Mouse (Mus musculus): ENCODE measurements at regions not wholly inside any gene's neighbourhood (a gene's known extent, or its start where the extent isn't known, plus 50 kb on each side); places are given as distances from the start of the nearest gene placed in this dataset.
"Not testable (repeated sequence)": the region's sequence is repeated elsewhere in the genome, so short reads cannot be mapped to it uniquely, and the experiment has no call there.

DNA sequence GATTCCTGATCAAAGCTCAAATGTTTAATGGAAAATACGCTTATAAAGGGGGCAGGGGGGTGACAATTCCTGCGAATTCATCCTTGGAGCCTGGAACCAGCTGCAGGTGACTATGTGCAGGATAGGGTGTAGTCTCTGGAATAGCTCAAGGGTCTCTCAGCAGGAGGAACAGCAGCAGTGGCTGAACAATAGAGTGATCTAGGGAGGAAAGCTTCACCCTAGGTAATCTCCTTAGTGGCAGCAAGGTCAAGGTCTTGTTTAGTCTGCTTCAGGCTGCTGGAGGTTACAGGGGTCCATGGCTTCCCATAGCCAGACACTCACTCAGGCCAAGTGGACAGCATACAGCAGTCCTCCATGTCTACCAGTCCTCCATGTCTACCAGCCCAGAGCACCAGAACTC, 301.3 kb downstream of the Gm8797 start:
- Histone ChIP-seq H3K27me3 (ENCODE audit: low read depth, poor library complexity, severe bottlenecking) (no peaks in the 10 kb centered on the region), H3K4me1 (no peaks in the 10 kb centered on the region), H3K27ac (no peak overlapping the region), H3K36me3 (no peaks in the 10 kb centered on the region), H3K9me3 (replicated peaks) (no peaks in the 10 kb centered on the region), H3K4me3 (no peak overlapping the region)
- DNase-seq (ENCODE audit: low spot score), result no peak
- WGBS, result 90% methylated on average over 2 of the region's 2 CpGs

DNA sequence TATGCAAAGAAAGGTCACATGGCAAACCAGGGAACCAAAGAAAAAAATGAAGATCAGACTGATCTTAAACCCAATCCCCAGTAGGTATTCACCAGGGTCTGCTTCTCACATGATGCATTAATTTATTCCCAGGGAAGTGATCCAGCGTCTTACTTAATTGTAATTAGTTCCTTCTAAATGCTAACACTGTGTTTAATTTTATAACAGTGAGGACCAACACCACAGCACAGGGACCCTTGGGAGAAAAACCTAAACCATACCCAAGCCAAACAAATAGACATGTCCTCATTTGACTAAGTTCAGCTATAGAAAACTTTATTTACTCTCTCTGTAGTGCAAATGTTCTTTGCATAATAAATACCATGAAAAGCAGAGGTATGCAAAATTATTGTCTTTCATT, 333.2 kb downstream of the Gm8797 start:
- no peak overlapping the region for H3K27ac ChIP-seq
- H3K27me3 ChIP-seq (ENCODE audit: low read depth, poor library complexity, severe bottlenecking), result no peaks in the 10 kb centered on the region
- no peaks in the 10 kb centered on the region for H3K9me3 ChIP-seq (replicated peaks)
- no peak overlapping the region for H3K4me3 ChIP-seq
- 63% methylated on average over 1 of the region's 1 CpGs for WGBS
- no peaks in the 10 kb centered on the region for H3K4me1 ChIP-seq
- no peaks in the 10 kb centered on the region for H3K36me3 ChIP-seq
- no peak for DNase-seq (ENCODE audit: low spot score)

DNA sequence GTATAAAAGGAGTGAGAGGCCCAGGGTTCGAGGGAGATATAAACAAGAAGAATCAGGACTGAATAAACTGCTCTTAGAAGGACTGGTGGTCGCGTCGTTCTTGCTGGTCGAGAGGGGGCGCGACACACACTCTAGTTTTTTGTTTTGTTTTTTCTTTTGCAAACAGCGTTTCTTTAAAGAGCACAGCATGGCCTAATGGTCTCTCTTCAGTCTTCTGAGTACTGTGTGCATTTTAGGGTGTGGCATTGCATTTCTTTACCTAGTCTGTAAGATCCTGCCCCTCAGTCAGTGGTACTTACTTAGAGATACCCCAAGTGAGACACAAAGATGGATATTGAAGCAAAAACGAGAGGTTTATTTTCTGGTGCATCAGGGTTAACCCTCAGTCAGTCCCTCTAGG, 336.7 kb downstream of the Gm8797 start:
- no peaks in the 10 kb centered on the region for H3K27me3 ChIP-seq (ENCODE audit: low read depth, poor library complexity, severe bottlenecking)
- no peaks in the 10 kb centered on the region for H3K4me1 ChIP-seq
- 82% methylated on average over 9 of the region's 9 CpGs for WGBS
- H3K27ac ChIP-seq, result no peak overlapping the region
- no peak for DNase-seq (ENCODE audit: low spot score)
- no peaks in the 10 kb centered on the region for H3K36me3 ChIP-seq
- no peak overlapping the region for H3K4me3 ChIP-seq
- H3K9me3 ChIP-seq (replicated peaks), result no peaks in the 10 kb centered on the region

GRCm38 (mm10) chr3:6093931-6094330, 343.3 kb downstream of the Gm8797 start:
- Histone ChIP-seq H3K27ac (no peak overlapping the region), H3K27me3 (ENCODE audit: low read depth, poor library complexity, severe bottlenecking) (no peaks in the 10 kb centered on the region), H3K4me3 (no peak overlapping the region), H3K36me3 (no peaks in the 10 kb centered on the region), H3K4me1 (no peaks in the 10 kb centered on the region), H3K9me3 (replicated peaks) (no peaks in the 10 kb centered on the region)
- DNase-seq (ENCODE audit: low spot score), result no peak
- 89% methylated on average over 2 of the region's 2 CpGs for WGBS

- not testable (repeated sequence) for H3K27me3 ChIP-seq (ENCODE audit: low read depth, poor library complexity, severe bottlenecking); H3K4me1 ChIP-seq; H3K9me3 ChIP-seq (replicated peaks); DNase-seq (ENCODE audit: low spot score); H3K4me3 ChIP-seq; H3K27ac ChIP-seq; H3K36me3 ChIP-seq
These were observed 343.8 kb downstream of the Gm8797 start for GRCm38 (mm10) chr3:6094410-6094809.

DNA sequence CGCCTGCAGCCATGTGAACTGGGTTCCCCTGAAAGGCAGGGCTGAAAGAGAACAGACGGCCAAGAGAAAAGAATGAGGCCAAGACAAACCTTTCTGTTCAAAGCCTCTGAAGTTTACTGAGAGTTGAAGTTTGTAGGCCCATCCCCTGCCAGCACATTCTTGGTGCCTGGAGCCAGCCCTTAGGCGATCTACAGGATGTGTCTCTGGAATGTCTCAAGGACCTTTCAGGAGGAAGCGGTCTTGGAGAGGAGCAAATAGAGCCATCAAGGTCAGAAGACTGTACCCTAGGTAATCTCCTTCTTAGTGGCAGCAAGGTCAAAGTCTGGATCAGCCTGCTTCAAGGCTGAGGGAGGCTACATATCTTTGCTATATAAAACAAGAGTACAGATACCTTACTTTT, 350.3 kb downstream of the Gm8797 start:
- H3K27me3 ChIP-seq (ENCODE audit: low read depth, poor library complexity, severe bottlenecking), result no peaks in the 10 kb centered on the region
- 79% methylated on average over 4 of the region's 4 CpGs for WGBS
- DNase-seq (ENCODE audit: low spot score), result no peak
- no peaks in the 10 kb centered on the region for H3K9me3 ChIP-seq (replicated peaks)
- peaks cover 13% of the 10 kb centered on the region for H3K4me1 ChIP-seq
- H3K36me3 ChIP-seq, result no peaks in the 10 kb centered on the region
- no peak overlapping the region for H3K4me3 ChIP-seq
- no peak overlapping the region for H3K27ac ChIP-seq

DNA sequence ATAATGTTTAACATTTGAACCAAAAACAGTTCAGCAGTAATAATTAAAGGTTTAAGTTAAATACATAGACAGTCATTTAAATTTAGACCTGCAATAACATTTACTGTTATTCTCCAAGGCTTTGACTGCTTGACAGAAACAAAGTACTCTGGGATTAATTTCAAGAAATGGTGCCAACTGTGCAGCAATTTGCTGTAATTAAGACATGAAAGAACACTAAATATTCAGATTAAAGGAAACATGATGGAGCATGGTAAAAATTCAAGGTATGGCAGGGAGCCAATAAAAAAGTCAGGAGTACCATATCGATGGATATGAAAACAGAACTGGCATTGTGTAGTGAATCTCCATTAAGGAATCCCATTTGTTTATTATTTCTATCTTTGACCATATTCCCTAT, 352.3 kb downstream of the Gm8797 start:
- Histone ChIP-seq H3K4me1 (peaks cover 17% of the 10 kb centered on the region), H3K36me3 (no peaks in the 10 kb centered on the region), H3K4me3 (no peak overlapping the region), H3K27me3 (ENCODE audit: low read depth, poor library complexity, severe bottlenecking) (no peaks in the 10 kb centered on the region), H3K27ac (no peak overlapping the region), H3K9me3 (replicated peaks) (no peaks in the 10 kb centered on the region)
- 77% methylated on average over 1 of the region's 1 CpGs for WGBS
- no peak for DNase-seq (ENCODE audit: low spot score)

GRCm38 (mm10) chr3:6106659-6107058, 356.1 kb downstream of the Gm8797 start:
- no peaks in the 10 kb centered on the region for H3K27me3 ChIP-seq (ENCODE audit: low read depth, poor library complexity, severe bottlenecking)
- H3K9me3 ChIP-seq (replicated peaks), result no peaks in the 10 kb centered on the region
- WGBS, result 13% methylated on average over 2 of the region's 2 CpGs

DNA sequence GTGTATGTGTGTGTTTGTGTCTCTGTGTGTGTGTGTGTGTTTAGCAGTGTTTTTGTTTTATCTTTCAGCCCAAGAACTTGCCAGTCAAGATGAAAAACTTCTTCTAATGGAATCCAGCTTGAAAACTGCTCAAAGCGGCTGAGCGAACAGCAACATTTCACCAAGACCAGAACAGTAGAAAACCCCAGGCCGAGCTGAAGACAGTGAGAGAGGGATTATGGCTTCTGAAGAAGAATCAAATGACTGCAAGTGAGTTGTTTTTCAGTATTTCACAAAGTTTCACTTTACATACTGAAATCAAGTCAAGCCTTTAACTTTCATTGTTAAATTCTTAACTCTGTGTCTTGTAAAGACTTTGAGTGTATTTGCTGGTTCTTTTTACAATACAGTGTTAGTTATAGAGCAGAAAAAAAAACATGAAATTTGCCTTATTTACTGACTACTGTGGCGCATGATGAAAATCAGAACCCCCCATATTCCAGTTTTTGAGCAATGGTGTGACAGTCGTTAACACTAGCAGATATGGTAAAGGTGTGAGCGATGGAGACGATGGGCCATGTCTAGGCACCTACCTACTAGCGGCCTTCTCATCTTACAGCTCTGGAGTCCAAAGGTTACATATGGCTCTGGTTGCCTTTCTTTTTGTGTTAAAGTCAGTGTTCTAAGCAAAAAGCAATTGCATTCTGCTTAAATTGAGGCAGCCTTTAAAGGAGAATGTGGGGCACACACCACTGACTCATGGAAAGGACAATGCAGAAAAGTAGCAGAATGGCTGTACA, 357.0 kb downstream of the Gm8797 start:
- Histone ChIP-seq H3K4me1 (peaks cover 23% of the 10 kb centered on the region), H3K27me3 (ENCODE audit: low read depth, poor library complexity, severe bottlenecking) (no peaks in the 10 kb centered on the region), H3K36me3 (no peaks in the 10 kb centered on the region), H3K9me3 (replicated peaks) (no peaks in the 10 kb centered on the region), H3K27ac (peak overlapping the region; percentile 77), H3K4me3 (no peak overlapping the region)
- WGBS, result 23% methylated on average over 8 of the region's 8 CpGs
- DNase-seq (ENCODE audit: low spot score), result peak; percentile 49

More at GRCm38 (mm10) chr3:6106659-6107058, 356.1 kb downstream of the Gm8797 start:
- DNase-seq (ENCODE audit: low spot score), result no peak
- peaks cover 23% of the 10 kb centered on the region for H3K4me1 ChIP-seq
- H3K36me3 ChIP-seq, result no peaks in the 10 kb centered on the region
- no peak overlapping the region for H3K4me3 ChIP-seq
- H3K27ac ChIP-seq, result peak overlapping the region; percentile 77; the same call in 1 of the 2 replicates

DNA sequence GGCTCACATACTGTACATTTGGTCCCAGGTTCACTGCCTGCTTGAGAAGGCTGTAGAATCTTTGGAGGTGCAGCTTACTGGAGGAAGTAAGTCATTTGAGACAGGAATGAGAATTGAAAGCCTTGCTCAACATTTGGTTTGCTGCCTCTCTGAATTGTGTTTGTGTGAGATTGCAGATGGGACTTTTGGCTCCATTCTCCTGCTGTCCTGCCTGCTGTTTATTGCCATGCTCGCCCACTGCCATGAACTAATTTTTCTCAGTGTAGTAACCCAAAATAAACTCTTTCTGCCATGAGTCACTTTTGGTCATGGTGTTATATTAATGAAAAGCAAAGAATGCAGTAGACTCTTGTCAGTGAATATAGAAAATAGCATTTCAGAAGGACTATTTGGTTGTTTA, 368.1 kb downstream of the Gm8797 start:
- no peaks in the 10 kb centered on the region for H3K4me1 ChIP-seq
- H3K27ac ChIP-seq, result no peak overlapping the region
- no peak for DNase-seq (ENCODE audit: low spot score)
- H3K4me3 ChIP-seq, result no peak overlapping the region
- no peaks in the 10 kb centered on the region for H3K36me3 ChIP-seq
- H3K27me3 ChIP-seq (ENCODE audit: low read depth, poor library complexity, severe bottlenecking), result no peaks in the 10 kb centered on the region
- H3K9me3 ChIP-seq (replicated peaks), result no peaks in the 10 kb centered on the region
- 86% methylated on average over 1 of the region's 1 CpGs for WGBS

DNA sequence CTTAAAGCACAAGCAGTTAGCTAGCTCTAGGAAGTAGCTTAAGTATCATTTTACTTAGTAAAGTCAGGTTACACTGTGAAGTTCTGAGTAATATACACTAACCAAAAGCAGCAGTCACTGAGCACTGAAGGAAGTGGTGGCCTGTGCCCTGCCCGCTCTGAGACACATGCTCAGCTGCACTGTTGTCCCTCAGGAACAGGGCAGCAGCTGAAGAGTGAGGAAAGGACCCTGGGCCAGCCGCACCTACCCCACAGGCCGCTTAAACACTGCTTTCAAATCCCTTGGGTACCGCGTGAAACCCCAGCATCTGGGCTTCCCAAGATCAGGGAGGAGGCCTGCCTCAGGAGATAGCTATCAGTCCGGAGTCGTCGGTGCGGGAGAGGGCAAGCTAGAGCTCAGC, 385.1 kb downstream of the Gm8797 start:
- H3K4me3 ChIP-seq; H3K4me1 ChIP-seq; H3K27ac ChIP-seq; DNase-seq (ENCODE audit: low spot score); H3K27me3 ChIP-seq (ENCODE audit: low read depth, poor library complexity, severe bottlenecking); H3K9me3 ChIP-seq (replicated peaks); H3K36me3 ChIP-seq: not testable (repeated sequence)
- WGBS, result 79% methylated on average over 9 of the region's 9 CpGs

GRCm38 (mm10) chr3:6137374-6137773, 386.8 kb downstream of the Gm8797 start:
- Histone ChIP-seq H3K27ac (no peak overlapping the region), H3K4me1 (no peaks in the 10 kb centered on the region), H3K4me3 (no peak overlapping the region), H3K27me3 (ENCODE audit: low read depth, poor library complexity, severe bottlenecking) (no peaks in the 10 kb centered on the region), H3K9me3 (replicated peaks) (peaks cover 4% of the 10 kb centered on the region; the same call in 1 of the 2 replicates), H3K36me3 (0 out of 2 replicates have a peak, but pooled peaks cover 3% of the 10 kb centered on the region)
- DNase-seq (ENCODE audit: low spot score), result no peak
- WGBS, result 96% methylated on average over 17 of the region's 17 CpGs

- no peaks in the 10 kb centered on the region for H3K9me3 ChIP-seq (replicated peaks)
- no peak overlapping the region for H3K27ac ChIP-seq
- no peaks in the 10 kb centered on the region for H3K36me3 ChIP-seq
- DNase-seq (ENCODE audit: low spot score), result no peak
- no peaks in the 10 kb centered on the region for H3K4me1 ChIP-seq
- no peak overlapping the region for H3K4me3 ChIP-seq
- H3K27me3 ChIP-seq (ENCODE audit: low read depth, poor library complexity, severe bottlenecking), result no peaks in the 10 kb centered on the region
- 33% methylated on average over 1 of the region's 1 CpGs for WGBS
These were observed 423.2 kb downstream of the Gm8797 start for GRCm38 (mm10) chr3:6173775-6174174.

- 94% methylated on average over 2 of the region's 2 CpGs for WGBS
- Histone ChIP-seq H3K4me1 (no peaks in the 10 kb centered on the region), H3K4me3 (no peak overlapping the region), H3K36me3 (no peaks in the 10 kb centered on the region), H3K27me3 (ENCODE audit: low read depth, poor library complexity, severe bottlenecking) (no peaks in the 10 kb centered on the region), H3K27ac (no peak overlapping the region), H3K9me3 (replicated peaks) (no peaks in the 10 kb centered on the region)
- no peak for DNase-seq (ENCODE audit: low spot score)
These were observed 431.9 kb downstream of the Gm8797 start for GRCm38 (mm10) chr3:6182533-6182932.

Measured in limb, embryonic 10.5 days (tissue).